Mouse (Mus musculus) cerebellum, postnatal 14 days (tissue): ENCODE measurements around the gene Ufc1.

ENCODE experiments used
- DNase-seq, 2 experiments: peaks; one replicate each; pipeline ENCODE4 v3.0.0; 2021; ENCODE audit warnings: mixed read lengths in 2 of 2

Gene Ufc1

DNA sequence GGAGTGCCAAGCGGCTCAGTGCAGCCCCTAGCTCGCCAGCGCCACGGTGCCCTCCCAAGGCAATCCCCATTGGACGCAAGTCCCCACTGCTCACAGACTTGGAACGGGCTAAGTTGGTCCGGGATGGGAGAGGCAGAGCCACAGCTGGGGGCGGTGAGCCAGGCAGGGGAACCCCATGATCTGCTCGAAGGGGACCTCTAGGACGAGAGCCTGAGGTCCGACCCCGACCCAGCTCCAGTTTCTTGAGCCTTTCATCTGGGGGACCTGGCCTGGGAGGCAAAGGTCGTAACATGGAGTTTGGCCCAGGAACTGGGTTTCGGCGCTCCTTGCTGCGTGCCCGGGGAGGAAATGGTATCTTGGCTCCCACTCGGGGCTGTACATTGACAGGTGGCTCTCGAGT lies 8.3 kb downstream of the Ufc1 start:
- peak in 1 of 2 experiments; percentile 24 for DNase-seq

DNA sequence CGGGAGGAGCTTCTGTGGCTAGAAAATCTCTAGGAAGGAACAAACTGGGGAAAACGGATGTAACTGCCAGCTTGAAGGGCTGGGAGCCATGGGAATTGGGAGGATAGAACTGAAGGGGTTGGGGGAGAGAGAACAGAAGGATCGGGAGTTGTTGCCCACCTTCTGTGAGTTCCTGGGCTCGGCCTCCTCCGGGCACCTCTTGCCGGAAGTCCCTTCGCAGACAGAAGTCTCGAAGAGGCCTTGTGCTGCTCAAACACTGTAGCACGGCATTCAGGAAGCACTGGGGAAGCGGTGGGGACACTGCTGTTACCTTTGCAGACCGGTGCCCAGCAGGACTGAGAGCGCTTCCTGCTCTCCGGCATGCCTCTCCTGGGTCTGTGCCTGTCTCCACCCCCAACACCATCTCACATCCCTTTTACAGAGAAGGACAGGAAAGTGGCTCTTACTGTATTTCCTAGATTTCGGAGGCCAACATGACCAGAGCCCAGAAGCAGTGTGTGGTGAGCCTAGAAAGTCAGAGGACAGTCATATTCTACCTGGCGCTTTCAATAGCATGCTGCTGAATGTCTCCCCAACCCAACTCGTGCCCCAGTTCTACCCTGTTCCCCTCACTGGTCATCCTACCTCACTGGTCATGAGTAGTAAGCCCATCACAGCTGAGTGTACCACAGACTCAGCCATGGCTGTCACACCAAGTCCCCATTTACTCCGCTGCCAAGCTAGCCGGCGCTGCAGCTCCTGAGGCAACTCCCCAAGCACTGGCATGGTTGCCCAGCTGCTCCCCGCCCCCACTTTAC lies 9.5 kb downstream of the Ufc1 start:
- DNase-seq: peak in 1 of 2 experiments; percentile 3

DNA sequence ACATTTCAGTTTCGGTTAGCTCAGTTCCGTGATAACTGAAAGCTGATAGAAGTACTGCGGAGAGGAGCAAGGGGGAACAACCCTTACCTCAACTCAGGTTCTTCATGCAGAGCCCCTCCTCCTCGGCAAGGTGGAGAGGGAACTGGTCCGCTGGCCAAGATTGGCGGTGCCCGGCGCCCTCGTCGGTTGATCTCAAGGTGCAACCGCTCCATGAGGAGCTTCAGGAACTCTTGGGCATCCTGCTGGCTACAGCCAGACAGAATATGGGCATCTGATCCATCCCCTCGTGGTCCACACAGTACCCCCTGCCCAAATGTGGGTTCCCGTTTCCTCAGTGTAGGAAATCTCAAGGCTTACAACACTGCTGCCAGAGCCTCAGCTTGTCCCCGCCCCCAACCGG lies 10.3 kb downstream of the Ufc1 start:
- DNase-seq: peak in 1 of 2 experiments; percentile 13

DNA sequence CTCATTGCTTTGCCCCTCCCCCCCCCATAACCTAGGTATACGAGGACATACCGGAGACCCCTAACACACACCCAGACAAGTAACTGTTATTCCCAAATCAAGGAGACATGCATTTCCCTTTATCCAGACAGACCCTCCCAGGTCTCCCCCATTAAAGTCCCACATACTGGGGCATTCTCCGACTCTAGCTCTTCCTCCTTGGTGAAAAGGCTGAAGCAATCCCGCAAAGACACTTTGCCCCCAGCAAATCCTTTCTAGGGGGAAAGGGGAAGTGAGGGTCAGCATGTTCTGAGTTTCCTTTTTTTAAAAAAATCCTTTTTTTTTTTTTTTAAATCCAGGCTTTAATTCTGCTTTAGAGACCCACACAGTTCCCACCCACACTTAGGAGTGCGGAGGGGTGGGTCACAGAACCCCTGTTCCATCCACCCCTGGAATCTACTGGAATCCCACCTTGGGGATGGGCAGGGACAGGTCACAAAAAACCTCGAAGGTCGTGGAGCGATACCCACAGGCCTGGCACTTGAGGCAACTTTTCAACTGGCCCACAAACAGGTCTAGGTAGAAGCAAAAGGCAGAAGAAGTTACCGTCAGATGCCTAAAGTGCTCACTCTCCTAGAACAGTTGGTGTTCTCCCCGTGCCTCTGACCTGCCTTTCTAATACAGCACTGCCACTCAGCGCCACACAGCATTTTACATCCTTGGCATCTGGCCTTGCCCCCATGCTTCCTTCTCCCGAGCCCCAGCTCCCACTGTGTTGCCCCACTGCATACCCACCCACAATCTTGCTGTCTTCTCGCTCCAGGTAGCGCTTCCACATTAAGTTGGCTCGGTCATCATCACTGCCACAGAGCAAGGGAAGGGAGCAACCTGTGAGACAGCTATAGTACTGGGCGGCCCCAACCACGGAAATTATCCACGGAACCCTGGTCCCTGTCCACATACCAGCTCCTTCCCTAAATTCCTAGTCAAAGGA lies 11.3 kb downstream of the Ufc1 start:
- peak in 1 of 2 experiments; percentile 5 for DNase-seq

DNA sequence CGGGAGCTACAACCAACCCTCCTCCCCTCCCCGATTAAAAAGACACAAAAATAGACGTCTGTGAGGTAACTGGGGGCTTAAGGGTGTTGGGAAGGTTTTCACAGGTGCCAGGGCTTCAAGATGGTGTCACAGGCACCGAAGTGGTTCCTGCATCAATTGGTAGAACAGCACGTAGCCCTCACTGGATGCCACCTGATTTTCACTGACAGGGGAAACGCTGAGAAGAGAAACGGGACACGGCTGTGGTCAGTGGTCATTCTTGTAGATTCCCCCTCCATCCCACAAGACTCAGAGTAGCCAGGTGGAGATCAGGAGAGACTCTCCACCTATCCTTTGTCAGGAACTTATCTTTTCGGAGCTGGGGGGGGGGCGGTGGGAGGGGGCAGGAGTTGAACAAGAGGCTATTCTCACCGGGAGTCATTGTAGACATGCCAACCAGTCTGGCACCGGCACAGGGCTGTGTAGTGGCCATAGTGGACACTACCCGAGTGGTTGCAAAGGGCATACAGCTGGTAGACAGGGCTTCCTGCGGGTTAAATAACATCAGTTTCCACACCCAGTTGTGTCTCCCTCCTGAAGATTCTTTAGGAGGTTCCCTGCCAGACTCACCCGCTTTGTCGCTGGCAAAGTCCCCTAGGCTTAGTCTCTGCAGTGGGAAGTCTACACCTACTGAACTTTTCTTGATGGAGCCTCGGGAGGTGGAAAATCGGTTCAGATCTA lies 12.6 kb downstream of the Ufc1 start:
- peak in 1 of 2 experiments; percentile 25 for DNase-seq

DNA sequence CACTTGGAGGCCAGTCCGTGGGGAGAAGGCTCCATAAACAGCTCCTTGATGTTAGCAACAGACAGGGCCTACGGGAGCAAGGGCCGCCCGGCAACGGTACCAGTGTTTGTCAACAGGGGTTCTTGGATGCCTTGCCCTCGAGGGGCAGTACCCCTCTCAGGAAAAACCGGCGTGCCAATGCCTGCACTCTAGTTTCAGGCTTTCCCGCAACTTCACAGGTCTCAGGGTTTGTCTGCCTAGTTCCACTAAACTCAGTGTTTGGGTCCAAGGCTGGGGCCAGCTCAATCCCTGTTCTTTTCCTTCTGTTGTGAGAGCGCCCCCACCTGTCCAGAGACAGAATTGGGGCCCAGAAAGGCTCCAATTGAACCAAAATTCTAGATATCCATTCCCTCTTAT lies 13.3 kb downstream of the Ufc1 start:
- DNase-seq: peak; percentile 80 to 88

DNA sequence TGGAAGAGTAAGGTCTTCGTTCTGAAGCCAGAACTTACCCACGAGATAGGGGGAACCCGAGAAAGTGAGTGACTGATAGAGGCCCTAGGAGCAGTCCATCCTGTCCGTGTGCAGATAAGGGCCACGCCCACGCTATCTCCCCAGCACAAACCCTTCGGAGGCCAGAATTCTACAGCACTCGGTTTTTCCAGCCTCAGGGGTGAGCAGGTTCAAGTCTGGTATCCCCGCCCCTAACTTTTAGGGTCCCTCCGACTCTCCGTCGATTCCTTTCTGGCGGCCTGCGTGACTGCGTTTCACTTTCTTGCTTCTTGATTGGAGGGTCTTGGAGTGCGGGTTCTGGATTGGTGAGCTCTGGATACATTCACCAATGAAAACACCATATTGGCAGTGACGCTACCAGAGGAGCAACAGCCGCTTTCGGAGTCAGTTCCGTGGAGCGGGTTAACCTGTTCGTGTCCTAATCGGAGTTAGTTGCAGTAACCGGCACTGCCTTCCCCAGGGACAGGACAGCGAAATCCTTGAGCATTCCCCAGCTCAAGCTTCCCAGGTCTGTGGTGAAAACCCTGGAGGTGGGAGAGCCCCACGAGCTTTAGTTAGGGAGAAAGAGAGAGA lies 13.8 kb downstream of the Ufc1 start, which contains the start of gene Ppox:
Ppox (minus strand) TSS at position 271 of the 612 bp plus-strand sequence.
- DNase-seq: peak; percentile 89 to 91

DNA sequence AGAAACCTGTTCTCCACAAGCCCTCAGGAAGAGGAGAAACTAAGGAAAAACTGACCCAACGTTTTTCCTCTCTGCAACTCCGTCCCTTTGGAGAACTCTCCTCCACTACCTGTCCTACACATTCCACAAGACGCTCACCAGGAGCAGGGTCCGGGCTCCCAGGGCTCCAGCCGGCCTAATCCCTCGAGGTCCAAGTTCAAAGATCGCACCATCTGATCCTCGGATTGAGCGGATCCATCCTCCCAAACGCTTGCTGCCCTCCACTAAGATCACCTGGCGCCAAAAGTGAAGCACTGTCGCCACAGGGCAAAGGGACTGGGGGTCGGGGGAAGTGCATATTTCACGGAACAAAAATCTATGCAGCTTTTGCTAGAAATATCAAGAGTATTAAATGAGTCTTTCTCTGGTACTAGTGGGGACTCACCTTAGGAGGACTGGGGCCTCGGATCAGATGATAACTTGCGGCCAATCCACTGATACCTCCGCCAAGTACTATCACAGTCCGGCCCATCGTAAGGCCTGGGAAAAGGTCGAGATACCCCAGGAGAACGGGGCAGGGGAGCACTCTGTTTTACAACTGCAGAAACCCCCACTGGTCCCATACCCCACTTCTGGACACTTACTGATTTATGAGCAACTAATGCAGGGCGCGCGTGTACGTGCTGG lies 14.4 kb downstream of the Ufc1 start:
- DNase-seq: peak; percentile 2 to 17

DNA sequence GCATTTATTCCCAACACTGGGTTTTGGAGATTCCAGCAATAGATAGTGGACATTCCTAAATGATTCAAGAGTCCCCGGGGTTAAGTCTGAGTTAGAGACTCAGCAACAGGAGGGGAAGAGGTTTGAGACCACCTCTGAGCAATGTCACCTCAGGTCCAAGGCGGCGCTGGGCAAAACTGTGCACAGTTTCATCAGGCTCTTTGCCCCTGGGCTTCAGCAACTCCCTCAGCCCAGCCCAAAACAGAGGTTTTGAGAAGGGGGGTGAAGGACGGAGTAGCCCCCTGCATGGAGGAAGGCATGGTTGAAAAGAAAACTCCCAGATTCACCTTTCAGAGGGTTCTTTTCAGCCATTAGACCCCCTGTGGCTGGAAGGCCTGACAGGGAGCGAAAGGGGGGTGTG lies 15.1 kb downstream of the Ufc1 start:
- peak in 1 of 2 experiments; percentile 12 for DNase-seq

DNA sequence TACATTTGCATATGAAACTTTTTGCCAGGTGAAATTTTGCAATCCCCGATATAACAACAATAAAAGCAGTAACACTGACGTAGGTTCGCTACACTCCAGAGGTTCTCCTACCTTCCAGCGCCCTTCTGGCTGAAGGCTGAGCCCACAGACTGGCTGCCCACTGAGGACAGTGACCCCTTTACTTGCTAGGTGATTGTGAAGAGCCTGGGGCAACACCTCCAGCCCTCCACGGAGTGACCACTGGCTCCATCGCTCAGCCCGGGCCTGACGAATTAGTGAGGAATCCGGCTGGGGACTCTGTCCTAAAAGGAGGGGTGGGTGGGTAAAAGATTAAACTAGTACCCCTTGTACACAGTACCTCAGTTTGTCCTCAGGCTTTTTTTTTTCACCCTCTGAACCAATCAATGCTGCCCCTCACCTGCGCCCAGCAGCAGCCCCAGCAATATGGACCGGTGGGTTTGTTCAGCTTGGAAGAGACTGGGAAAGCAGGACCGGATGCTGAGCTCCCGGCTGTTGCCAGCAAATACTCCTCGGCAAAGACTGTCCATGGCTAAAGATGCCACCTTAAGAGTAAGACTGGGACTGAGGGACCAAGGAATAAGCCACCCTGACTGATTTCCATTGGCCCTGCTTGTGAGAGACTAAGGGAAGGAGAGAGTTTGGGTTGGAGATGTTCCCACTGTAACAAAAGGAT lies 15.7 kb downstream of the Ufc1 start:
- peak in 1 of 2 experiments; percentile 1 for DNase-seq

DNA sequence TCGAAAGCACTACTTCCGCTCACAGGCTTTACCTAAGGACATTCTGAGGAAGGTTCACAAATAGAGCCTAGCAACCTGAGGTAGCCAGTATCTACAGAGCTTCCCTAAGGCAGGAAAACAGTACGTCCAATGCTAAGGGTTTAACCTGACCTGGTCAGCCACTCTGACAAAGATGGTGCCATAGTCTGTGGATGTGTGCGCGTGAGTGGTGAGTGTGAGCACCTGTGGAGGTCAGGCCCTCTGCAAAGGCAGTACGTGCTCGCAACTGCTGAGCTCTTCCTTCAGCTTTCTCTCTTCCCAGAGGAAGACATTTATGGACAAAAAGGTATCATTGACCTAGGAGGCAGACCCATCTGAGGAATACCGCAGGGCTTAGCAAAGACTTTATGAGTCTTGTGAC lies 16.4 kb downstream of the Ufc1 start:
- no peak for DNase-seq

DNA sequence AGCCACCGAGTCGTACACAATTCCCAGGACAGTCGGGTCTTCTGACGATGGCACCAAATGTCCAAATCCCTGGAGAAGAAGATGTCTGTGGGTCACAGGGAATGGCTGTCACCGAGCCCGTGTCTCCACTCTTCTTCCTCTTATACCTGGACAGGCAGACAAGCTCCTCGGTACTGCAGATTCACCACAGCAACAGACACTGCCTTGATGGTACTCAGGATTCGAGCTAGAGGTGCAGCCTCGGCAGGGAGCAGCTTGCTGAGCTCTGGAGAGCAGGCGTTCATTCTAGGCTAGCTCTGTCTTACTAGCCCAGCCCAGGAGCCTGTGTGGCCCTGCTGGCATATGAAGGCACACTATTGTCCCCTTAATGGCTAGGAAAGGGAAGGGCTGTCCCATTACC lies 17.1 kb downstream of the Ufc1 start:
- no peak for DNase-seq

DNA sequence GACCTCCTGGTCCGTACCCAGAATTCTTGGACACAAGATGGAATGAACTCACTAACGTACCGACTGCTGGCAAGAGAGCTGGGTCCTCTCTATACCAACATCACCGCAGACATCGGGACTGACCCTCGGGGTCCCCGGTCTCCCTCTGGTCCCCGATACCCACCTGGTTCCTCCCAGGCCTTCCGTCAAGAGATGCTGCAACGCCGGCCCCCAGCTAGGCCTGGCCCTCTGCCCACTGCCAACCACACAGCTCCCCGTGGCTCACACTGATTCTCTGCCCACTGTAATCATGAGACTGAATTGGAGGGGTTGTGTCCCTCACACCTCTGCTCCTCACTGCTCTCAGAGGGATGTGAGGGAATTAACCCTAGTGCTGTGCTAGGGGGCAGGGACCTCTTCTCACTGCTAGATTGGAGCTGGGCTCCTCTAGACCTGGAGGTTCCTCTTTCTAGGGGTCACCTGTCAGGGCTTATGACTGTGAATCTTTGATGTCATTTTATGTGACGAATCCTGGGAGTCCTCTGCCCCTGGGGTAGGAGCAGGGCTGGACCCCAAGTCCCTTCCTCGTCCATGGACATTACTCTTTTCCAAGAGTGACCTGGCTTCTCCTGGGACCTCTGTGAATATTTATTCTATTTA lies 18.6 kb downstream of the Ufc1 start:
- no peak for DNase-seq

DNA sequence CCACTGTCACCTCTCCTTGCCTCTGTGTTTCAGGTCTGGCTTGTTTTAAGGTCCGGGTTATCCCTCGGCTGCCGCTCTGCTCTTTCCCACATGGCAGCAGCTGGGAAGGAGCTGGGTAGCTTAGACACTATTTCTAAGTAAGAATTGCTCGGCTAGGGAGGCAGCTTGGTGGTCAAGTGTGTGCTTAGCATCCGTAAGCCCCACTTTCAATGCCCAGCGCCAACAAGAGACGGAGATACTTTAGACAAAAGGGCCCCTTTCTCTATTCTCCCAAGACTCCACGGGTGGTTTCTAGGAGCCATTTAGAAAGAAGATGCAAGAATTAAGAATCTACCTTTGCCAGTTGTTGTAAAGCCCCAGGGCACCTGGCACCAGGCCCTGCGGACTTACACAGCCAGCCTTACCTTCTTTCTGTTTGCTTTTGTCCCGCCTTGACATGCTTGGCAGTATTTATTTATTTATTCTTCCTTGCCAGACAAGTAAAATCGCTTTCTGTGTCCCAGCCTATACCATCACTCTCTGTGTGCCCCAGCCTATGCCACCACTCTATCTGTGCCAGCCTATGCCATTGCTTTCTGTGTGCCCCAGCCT lies 19.6 kb downstream of the Ufc1 start:
- no peak for DNase-seq

DNA sequence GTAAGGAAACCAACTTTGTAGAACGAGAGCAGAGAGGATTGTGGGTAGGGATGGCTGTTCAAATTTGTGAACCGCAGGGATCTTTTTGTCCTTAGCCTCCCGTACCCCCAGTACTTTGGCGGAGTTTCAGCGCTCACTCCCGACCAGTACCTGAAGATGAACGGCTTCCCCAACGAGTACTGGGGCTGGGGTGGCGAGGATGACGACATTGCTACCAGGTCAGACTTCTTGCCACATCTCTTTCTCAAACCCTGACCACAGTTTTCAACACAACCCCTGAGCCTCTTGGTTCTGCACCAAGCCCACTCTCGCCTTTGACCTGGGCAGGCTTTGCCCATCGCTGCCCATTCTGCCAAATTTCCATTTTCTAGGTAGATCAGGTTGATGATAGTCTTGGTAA lies 20.7 kb downstream of the Ufc1 start:
- no peak for DNase-seq

DNA sequence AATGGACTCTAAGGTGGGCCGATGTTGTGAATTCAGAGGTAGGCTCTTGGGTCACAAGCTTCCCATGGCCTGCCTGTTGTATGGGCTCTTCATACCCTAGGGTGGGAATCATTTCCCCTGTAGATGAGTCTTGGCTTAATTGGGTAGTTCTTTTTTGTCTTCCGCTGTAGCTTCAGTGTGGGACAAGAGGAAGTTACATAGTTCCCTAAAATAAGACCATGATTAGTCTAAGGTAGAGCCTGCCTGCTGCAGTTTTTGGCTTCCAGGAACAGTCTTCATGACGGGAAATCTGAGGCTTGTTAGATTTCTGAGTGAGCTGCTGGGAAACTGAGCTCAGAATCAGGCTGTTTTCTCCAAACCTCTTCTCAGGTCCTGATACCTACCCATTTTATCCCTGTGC lies 22.7 kb downstream of the Ufc1 start:
- DNase-seq: no peak

DNA sequence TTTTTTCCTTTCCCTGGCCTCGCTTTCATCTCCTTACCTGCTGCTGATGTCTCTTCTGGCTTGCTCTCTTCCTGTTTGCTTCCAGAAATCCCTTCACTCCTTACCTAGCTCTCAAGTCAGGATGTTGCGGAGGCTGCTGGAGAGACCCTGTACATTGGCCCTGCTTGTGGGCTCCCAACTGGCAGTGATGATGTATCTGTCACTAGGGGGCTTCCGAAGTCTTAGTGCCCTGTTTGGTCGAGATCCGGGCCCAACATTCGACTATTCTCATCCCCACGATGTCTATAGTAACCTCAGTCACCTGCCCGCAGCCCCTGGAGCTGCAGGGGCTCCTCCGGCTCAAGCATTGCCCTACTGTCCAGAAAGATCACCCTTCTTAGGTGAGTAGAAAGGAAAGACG lies 23.2 kb downstream of the Ufc1 start:
- no peak for DNase-seq

DNA sequence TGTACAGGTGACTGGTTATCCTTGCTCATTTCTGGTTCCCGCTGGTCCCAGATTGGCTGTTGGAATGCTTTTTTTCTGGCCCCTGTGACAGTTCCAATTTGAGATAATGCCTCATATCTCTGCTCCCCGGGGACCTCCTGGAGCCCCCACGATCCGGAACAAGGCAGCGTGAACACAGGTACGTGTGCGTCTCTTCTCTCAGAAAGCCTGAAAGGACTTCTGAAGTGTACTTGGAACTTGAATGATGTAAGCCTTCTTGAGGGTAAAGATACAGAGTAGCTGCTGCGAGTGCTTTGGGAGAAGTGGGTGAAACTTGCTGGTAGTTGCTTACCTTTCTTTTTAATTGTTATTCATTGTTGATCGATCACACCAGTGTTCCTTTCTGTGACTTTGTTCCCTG lies 23.6 kb downstream of the Ufc1 start:
- DNase-seq: no peak

DNA sequence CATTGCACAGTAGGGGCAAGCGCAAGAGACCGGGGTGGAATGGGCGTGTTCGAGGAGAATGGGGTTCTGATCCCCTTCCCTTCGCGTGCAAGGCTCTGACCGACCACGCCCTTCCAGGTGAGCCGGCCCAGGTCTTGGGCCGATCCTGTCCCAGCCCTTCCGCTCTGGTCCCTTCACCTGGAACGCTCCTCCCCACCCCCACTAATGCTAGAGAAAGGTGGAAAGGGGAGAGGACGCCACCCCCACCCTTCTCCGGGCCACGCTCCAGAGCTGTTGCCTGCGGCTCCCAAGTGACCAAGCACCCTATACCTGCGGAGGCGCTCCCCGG lies 24.3 kb downstream of the Ufc1 start:
- DNase-seq: peak in 1 of 2 experiments; percentile 71

DNA sequence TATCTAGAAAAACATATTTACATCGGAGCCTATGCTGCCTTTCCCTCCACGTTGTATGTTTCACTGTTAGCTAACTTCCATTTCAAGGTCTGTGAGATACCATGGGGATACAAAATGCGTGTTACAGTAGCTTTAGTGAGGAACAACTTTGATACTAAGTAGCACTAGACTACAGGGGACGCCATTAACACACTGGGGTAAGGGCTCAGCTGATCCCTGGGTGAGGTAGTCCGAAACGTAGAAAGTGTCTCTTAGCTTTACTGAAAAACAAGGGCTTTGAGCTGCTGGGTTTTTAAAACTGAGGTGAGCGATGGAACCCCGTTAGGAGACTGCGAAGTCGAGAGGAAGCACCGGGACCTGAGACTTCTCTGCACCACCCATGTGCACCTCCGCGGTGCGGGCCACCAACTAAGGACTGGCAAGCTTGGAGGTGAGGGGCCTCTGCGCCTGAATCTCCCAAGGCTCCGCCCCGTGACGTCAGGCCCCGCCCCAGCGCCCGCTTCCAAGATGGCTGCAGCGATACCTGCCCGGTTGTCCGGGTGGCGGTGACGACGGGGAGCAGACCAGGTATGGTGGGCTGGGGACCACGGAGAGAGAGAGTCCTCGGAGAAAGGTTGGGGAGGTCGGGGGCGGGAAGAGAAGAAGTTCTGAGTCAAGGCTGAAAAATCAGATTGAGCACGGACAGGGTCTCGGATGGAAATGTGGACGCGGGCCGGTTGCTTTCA lies 24.8 kb downstream of the Ufc1 start, which contains the start of gene B4galt3:
B4galt3 (plus strand) TSS at position 481 of the 725 bp plus-strand sequence.
- DNase-seq: peak; percentile 98 to 99
